ENCODE assay signal across 3 mouse cellular contexts in genomic region chr10:80989854-80990253, GRCm38 (mm10). TPM values are rescaled to one million over a fixed set of nuclear protein-coding genes. Genes with fewer than 3 reads are reported as not detected.
"Had no signal": no experiment of that assay in that cellular context is flagged by ENCODE, and none has a peak within 500 bp of the region (broad histone marks: within the 10 kb centered on the region; RNA-seq: fewer than 3 reads in every experiment).

No protein-coding gene starts in this region.

RNA-seq across cellular contexts. Expression of gene Gng7, which starts 24.9 kb away (rescaled TPM):
- total RNA-seq: monocyte, adult 5-6 weeks; neutrophil, adult 5-6 weeks had no signal

RNA-seq across cellular contexts. Expression of gene Diras1, which starts 35.6 kb away (rescaled TPM):
- total RNA-seq: neutrophil, adult 5-6 weeks had no signal
- polyA plus RNA-seq: liver, embryonic 16.5 days had no signal
